Mouse (Mus musculus) layer of hippocampus, adult 8-10 months (tissue): ENCODE measurements around the gene Hist1h2bh. TPM values are rescaled to one million over a fixed set of nuclear protein-coding genes. Genes with fewer than 3 reads are reported as not detected.

Experiments
- DNase-seq, 2 experiments: peaks; one replicate each; pipeline ENCODE4 v3.0.0; 2022; ENCODE audit warnings: low spot score in 2 of 2
- total RNA-seq, 4 experiments: library from RNA; stranded (reverse); gene quantifications; 2 replicates each; pipeline ENCODE4 v1.2.4; 2022

Hist1h2bh gene
- total RNA-seq, 4 experiments from 2014 or later, result 0.34 to 0.73 (median 0.61) TPM

DNA sequence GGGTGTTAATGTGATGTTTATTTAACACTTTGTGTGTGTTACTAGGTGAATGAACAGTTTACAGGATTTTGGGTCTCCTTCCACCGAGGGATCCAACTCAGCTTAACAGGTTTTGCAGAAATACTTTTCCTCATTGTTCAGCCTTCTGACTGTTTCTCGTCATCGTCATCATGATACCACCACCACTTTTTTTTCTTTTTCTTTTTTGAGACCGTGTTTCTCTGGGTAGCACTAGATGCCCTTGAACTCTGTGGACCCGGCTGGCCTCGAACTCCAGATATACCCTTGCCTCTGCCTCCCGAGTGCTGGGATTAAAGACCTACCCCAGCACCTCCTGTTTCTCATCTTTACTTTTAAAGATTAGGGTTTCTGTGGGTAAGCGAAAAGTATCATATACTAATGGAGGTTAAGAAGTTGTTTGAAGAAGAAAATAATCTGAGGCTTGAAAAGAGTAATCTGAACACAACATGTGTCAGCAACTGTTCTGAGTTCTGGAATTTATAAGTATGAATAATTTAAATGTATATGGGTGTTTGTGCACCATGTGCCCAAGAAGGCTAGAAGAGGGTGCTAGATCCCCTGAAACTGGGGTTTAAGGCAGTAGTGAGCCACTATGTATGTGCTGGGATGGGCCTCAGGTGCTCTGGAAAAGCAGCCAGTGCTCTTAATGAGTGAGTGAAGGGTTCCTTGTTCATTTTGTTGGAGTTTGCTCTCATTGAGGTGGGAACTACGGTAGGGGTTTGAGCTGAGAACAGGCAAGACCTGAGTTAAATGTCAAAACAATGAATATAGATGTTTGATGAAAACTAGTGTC lies 10.7 kb downstream of the Hist1h2bh start:
- DNase-seq, result no peak

GRCm38 (mm10) chr13:23530901-23531875 lies 12.0 kb downstream of the Hist1h2bh start, which contains the start of gene Hist1h4h:
Gene Hist1h4h, plus strand, starts transcription at chr13:23531050.
- DNase-seq, result peak; percentile 97

DNA sequence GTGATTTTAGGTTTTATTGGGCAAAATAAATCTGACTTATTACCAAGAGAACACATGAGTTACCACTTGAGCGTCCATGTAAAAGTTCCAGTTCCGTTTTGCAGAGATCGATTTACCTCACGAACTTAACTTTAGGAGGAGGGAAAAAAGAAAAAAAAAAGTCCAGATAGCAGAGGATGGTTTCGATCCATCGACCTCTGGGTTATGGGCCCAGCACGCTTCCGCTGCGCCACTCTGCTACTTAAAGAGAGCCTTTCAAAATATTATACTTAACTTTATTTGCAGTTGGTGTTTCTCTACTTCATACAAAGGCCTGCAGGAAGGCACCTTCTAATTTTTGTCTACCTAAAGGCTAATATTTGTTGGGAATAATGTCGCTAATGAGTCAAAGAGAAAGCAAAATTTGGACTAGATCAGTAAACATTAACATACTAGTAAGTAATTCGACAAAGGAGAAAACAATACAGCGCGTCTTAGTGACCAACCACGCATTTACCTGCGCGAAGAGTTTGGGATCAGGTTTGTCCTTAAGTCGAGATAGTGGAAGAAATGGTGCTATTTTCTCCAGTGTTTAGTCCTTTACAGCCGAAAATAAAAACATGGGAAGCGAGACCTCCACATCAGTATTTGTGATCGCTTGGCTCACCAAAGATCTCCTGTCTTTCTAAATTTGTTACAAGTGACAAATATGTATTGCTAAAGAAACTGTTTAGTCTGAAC lies 12.9 kb downstream of the Hist1h2bh start:
- DNase-seq, result peak; percentile 65 to 78

DNA sequence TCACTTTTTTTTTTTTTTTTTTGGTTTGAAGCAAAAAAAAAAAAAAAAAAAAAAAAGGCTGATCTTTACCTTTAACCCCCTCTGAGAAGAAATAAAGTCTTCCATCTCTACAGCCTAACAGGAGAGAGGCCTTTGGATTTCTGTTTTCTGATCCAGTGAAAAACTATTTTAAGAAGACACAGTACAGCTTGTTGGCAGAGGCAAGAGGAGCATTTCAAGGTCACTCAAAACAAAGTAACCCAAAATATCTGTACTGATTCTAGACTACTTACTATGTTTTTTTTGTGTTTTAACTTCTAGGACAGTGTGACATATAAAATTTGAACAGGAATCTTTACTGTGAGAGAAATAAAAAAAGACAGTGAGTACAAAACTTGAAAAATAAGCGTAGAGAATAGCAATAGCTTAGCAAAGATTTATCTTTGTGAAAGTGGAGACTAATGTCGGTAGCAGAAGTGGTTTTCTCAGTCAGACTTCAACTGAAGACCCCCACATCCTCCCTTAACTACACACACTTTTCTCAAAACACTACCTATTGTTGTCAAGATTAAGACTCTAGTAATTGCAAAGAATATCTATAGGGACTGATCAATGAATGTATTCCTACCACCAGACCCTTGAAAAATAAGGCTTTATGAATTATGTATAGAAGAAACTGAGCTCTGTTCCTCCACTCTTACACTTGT lies 13.6 kb downstream of the Hist1h2bh start:
- no peak for DNase-seq

DNA sequence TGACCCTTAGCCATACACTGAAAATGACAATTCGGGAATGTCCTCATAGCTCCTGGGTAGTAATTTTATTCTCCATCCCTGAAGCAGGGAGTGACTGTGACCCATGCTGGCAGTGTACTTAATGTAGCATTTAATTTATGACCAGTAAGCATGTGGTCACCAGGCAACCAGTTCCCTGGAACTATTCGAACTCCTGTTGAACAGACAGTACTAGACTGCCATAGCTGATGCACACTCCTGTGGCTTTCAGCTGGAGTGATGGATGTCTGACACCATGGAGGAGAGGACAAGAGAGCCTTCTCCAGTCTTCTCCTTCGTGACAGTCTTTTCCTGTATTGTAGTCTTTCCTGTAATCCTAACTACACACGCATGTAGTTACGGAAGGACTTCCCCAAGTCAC lies 14.2 kb downstream of the Hist1h2bh start:
- no peak for DNase-seq

DNA sequence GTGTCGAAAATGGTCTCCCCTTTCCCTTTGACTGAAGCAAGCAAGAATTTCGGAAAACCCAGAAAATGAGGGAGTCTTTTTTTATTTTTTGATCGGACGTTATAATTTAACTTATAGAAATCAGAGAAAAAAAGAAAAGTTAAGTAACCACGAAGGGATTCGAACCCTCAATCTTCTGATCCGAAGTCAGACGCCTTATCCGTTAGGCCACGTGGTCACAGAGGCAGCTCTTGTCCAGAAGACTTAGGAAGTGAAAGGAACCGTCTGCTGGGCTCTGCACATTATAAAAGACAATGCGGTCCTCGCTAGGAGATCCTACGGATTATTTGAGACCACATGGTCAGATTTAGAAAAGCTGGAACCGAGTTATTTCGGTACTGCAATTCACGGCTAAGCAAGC lies 16.9 kb downstream of the Hist1h2bh start:
- peak; percentile 89 to 96 for DNase-seq

GRCm38 (mm10) chr13:23525901-23526300 lies 17.3 kb downstream of the Hist1h2bh start:
- no peak for DNase-seq

GRCm38 (mm10) chr13:23524654-23525053 lies 18.5 kb downstream of the Hist1h2bh start:
- DNase-seq, result peak in 1 of 2 experiments; percentile 64

- no peak for DNase-seq
These were observed 19.2 kb downstream of the Hist1h2bh start for GRCm38 (mm10) chr13:23523976-23524375.

- peak in 1 of 2 experiments; percentile 83 for DNase-seq
These were observed 21.5 kb downstream of the Hist1h2bh start for GRCm38 (mm10) chr13:23521703-23522102.

GRCm38 (mm10) chr13:23519416-23519815 lies 23.8 kb downstream of the Hist1h2bh start:
- peak; percentile 68 to 87 for DNase-seq

DNA sequence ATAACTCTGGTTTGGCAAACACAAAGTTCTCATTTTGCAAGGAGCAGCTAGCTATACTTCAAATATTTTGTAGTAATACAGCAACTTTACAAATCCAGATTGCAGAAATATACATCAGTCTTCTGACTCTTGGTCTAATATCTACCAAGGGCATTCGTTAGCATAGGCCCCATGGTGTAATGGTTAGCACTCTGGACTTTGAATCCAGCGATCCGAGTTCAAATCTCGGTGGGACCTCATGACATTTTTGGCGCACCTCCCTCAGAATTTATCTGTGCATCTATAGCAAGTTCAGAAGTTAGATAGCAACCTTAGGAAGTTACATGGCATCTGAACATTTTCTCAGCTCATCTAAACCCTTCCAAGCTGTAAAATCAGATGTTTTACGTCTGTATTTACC lies 24.3 kb downstream of the Hist1h2bh start:
- DNase-seq, result peak; percentile 60 to 88

DNA sequence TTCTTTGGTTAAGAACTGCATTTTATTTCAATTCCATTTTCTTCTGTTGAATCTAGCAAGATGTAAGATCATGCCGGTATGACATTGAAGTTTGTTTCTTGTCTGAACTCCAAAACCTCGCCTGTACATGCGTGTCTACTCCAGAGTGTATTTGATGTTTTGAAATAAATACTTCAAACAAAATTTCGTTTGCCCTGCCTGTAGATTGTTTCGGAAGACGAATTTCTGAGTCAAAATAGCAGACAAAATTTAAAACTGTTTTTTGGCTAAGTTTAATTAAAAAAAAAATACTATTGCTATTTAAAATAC lies 24.9 kb downstream of the Hist1h2bh start:
- DNase-seq, result no peak

- DNase-seq, result peak; percentile 87 to 96
These were observed 25.4 kb downstream of the Hist1h2bh start for GRCm38 (mm10) chr13:23517603-23518294.

- DNase-seq, result peak in 1 of 2 experiments; percentile 73
These were observed 26.2 kb downstream of the Hist1h2bh start for GRCm38 (mm10) chr13:23516822-23517602.

GRCm38 (mm10) chr13:23515826-23516620 lies 27.2 kb downstream of the Hist1h2bh start:
- DNase-seq, result no peak

- DNase-seq, result no peak
These were observed 27.9 kb downstream of the Hist1h2bh start for GRCm38 (mm10) chr13:23515281-23515680.

- DNase-seq, result no peak
These were observed 29.7 kb downstream of the Hist1h2bh start for GRCm38 (mm10) chr13:23513517-23513916.

DNA sequence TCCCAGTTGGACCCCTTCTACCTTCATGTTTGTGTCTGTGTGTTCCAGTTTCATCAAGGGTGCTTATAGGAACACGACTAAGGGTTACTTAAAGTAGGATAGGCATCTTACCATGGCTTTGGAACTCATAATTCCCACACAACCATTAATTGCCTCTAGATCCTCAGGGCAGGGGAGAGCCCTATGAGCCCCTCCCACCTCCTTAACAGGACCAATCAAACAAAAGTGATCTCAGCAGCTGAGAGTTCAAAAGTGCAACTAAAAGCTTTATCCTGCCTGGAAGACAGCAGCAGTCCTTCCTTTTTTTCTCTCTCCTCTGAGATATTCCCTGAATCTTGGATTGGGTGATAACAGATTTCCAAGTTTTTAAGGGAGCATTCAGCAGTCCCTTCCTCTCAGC lies 33.1 kb downstream of the Hist1h2bh start:
- no peak for DNase-seq
